Mouse (Mus musculus) left cerebral cortex, postnatal 25 days (tissue): ENCODE measurements around the gene Ints6l. TPM values are rescaled to one million over a fixed set of nuclear protein-coding genes. Genes with fewer than 3 reads are reported as not detected.

Experiments
- DNase-seq, 2 experiments: peaks; one replicate each; pipeline ENCODE4 v3.0.0; 2022; ENCODE audit warnings: low spot score in 2 of 2, mixed read lengths in 1 of 2
- intact Hi-C: fragments of 180-260 bp; cut with DNase I; formaldehyde crosslinking; loops from one replicate; pipeline ENCODE4 v1.15.1; 2025
- total RNA-seq, 2 experiments: library from RNA; stranded (reverse); gene quantifications; 2 replicates each; pipeline ENCODE4 v1.2.3; 2021

Gene Ints6l
- total RNA-seq, result 10 to 100 TPM; 27.6 to 30.0 TPM

DNA sequence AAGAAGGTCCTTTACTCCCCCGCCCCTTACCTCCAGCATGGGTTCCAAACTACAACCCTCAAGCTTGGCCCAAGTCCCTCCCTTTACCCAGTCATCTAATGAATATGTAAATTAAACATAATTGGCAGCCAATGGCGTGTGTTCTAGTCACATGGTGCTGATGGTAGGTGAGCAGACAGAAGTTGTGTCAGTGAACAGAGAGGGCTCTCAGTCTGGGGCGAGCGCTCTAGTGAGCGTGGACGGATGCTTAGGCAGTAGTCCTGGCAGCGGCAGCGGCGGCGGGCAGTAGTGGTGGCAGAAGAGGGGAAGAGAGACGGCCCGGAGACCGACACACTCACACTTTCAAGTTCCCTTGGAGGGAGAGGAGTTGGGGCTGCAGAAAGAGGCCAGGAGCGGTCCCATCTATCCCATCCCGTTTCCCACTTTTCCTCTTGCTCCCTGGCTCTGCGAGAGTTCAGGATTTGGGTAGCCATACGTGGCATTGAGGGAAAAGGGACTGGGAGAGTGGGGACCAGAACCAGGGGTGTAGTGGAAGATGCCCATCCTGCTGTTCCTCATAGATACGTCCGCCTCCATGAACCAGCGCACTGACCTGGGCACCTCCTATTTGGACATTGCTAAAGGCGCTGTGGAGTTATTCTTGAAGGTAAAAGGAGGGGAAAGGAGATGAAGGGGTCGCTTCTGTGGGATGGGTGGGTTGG, at the start of gene Ints6l:
Ints6l (plus strand) TSS at position 187 of the 701 bp plus-strand sequence.
- DNase-seq, result peak; percentile 77 to 90
- intact Hi-C loops, result loop anchor here (1.0 to 10.0 kb wide), 2 partner anchors 25 to 140 kb away; partner anchors contain the start of gene Mmgt1

DNA sequence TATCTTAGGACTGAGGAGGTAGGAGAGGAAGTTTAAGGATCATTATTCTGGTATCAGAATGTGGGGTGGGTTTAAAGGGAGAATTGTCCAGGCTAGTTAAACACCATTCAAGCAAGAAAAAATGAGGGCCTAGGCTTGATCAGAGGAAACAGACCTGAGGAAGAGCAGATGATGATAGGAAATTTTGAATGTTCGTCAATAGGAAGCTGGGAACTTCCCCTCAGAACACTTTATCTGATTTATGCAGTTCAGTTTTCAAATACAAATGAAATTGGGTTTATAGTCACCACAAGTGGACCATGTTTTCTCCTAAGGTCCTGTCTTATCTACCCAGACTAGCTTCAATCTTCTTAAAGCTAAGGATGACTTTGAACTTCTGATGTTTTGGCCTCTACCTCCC, 49.2 kb upstream of the Ints6l start:
- DNase-seq, result no peak
- intact Hi-C loops, result no loop called here

DNA sequence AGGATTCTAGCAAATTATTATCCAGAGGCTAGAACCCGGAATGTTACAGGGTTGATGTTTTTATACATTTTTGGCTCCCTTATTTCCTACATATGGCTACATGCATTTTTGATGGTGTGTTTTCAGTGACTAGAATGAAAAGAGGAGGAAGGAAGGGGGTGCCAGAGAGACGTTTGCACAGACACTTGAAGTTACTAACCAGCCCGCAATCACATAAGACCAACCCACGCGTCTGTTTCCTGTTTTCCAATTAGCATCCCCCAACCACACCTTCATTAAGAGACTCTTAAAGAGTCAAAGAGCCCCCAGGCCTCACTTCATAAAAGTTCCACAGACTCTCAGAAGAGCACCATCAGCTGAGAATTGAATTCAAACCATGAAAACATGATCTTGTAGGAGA, 48.5 kb upstream of the Ints6l start:
- intact Hi-C loops, result no loop called here
- no peak for DNase-seq

DNA sequence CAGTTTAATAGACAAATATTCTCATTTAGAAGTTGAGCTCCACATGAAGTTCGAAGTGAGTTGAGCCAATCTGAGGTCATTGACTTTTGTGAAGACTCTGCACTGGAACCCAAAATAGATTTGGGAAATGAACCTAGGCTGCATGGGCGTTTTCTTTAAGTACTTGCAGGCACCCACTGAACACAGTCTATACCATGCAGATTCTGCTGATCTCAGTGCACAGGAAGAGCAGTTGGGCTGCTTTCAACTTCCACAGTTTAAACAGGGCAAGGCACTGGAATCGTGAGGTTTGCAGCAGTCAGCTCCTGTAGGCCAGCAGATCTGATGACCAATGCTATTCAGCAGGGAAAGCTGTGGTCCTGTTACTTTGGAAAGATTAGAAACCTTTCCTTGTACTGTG, 38.4 kb upstream of the Ints6l start:
- DNase-seq, result no peak
- intact Hi-C loops, result no loop called here

DNA sequence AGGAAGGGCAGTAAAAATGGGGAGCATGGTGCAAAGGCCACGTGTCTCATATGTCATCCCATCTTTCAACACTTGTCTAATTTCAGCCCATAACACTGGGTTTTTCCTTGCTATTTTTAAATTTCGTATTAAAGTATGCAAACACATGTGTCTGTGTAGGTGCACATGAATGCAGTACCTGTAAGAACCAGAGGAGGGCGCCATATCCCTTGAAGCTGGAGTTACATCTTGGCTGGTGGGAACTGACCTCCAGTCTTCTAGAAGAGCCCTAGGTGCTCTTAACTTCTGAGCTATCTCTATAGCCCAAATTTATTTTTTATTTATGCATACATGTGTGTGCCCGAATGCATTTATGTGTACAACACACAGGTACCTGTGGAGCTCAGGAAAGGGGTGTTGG, 37.1 kb upstream of the Ints6l start:
- intact Hi-C loops, result no loop called here

DNA sequence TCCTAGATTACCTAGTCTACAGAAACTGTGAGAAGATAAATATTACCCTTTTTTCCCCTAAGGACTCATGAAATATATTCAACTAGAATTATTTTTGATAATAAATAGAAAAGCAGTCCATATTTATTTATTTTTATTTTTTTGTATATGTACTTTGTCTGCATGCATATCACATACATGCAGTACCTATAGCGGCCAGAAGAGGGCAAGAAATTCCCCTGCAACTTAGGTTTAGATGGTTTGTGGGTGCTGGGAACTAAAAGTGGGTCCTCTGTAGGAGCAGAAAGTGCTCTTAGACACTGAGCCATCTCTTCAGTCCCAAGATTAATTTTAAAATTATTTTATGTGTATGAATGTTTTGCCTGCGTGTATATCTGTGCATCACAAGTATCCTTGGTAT, 24.1 kb upstream of the Ints6l start:
- intact Hi-C loops, result no loop called here
- no peak for DNase-seq

More for the DNA sequence above, 37.1 kb upstream of the Ints6l start:
- no peak for DNase-seq

DNA sequence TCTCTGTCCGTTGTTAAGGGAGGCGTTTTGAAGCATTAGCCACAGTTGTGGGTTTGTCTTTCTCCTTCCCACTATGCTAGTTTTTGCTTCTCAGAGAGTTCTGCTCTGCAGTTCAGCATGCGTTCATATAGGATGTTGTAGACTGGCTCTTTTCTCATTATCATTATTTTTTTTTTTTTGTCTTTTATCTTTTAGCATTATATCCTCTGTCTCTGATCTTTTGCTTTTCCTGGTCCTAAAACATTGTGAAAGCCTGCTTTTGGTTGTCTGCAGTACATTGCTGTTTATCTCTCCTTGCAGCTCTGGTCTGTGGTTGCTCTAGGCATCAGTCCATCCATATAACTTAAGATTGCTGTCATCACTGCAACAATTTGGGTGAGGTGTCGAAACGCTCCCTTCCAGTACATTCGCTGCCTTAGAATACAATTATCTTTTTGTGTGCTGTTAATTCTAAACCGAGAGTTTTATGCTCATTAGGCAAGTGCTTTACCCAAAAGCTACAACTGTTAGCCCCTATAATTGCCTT, 18.8 kb upstream of the Ints6l start:
- intact Hi-C loops, result no loop called here

DNA sequence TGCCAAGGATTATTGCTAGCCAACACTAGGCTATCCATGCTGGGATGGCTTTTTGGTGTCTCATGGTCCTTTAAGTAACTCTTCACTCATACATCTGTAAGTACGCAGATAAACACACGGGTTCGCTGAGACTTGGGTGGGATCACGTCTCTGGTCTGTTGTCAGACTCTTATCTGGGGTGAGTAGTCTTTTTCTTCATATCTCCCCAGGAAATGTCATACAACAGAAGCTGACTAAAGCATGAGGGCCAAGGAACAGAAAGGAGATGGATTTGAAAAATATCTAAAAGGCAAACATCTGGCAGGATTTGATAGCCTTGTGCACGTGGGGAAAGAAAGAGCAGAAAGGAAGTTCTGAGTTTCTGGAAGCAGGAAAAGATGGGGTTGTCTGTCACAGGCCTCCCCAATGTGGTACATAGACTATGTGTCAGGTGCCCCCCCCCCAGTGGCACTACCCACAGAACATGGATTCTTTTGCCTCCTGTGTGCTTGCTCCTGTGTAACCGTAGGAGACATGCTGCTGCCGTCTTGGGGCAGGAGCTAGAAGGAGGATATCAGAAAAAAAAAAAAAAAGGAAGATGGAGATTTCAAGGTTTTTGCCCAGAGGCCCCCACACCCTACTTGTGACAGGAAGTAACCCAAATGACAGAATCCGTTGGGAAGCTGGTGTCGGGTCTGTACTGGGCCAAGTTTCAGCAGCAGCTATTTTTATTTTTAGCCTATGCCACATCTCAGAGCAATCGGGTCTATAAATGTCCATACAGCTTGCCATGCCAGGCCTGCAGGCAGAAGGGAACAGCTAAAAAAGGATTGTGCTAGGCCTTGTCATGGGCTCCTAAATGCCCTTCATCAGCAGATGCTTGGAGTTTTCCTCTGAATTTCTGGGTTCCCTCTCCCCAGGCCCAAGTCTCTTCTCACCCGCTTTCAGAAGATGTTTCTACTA, 7.9 kb upstream of the Ints6l start:
- intact Hi-C loops, result no loop called here
- peak in 1 of 2 experiments; percentile 11 for DNase-seq

More for the DNA sequence above, 18.8 kb upstream of the Ints6l start:
- peak in 1 of 2 experiments; percentile 15 for DNase-seq

DNA sequence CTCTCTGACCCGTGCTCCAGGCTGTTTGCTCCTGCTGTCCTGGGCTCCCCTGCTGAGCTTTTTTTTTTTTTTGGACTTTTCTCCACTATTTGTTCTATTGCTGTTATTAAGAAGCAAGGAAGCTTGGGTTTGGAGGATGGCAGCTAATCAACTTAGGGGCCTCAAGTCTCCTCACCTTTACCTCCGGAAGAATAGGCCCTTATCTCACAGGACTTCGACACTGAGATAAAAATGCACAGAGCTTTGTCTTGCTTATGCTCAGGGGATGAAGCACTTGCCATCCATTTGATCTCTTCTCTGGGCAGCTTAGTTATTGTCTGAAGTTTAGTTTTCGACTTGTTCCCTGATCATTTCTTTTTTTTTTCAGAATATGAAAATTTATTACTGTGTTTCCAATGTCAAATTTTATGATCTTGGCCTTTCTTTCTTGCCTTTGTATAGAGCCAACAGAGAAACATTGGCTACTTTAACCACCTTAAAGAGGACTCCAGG, 7.1 kb upstream of the Ints6l start, which contains the start of gene Gm2174:
Gm2174 (plus strand) TSS at position 442 of the 492 bp plus-strand sequence.
- intact Hi-C loops, result no loop called here
- no peak for DNase-seq

DNA sequence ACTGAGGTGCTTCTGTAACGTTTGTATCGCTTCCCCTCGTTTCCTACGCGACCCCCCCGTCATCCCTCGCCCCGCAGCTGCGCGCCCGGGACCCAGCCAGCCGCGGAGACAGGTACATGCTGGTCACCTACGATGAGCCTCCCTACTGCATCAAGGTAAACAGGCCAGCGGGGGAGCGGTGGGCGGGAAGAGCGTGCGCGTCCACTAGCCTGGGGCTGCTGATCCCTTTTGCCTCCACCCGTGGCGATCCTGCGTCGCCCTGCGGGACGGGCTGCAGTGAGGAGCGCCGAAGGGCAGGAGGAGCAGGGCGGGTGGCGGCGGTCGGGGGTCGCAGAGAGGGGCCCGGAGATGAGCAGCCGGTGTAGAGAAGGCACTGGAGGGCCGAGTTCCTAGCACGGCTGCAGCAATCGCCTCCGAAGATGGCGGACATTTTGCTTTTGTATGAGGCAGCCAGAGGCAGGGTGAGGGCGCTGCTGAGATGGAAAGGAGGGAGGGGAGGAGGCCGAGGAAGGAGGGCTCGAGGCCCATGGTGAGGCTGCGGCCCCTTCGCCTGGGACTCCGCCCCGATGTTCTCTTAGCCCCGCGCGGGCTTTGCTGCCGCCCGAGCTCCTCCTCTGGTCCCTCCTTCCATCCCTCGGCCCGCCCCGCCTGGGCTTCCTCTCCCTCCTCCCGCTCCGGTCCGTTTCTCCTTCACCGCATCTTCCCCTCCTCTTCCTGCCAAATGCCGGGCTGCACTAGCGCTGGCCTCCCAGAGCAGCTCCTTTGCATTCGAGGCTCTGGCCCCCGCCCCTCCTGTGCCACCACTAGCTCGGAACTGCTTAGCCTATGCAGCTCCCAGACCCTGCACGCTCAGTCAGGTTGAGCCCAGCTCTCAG, 952 bp downstream of the Ints6l start:
- peak; percentile 80 to 93 for DNase-seq
- intact Hi-C loops, result loop anchor here (1.0 to 10.0 kb wide), 2 partner anchors 25 to 139 kb away; partner anchors contain the start of gene Mmgt1

DNA sequence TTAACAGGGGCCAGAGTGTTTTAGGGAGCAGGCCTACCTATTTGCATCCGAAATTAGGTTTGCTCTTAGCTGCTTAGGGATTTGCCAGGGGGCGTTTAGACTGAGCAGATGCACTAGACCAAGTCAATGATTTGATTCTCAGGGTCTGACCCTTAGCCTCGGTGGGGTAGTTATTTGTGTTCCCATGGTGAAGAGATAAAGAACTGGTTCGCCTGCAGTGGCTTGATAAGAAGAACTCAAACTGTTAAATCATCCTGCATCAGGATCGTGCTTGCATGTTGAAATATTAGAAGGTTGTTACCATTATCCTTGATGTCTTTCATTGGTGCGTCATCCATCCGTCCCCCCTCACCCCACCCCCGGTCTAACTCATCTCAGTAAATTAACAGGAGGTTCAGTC, 1.7 kb downstream of the Ints6l start:
- intact Hi-C loops, result loop anchor here (10.0 kb wide), 1 partner anchor 138 kb away; the partner anchor contains the start of gene Mmgt1
- no peak for DNase-seq

DNA sequence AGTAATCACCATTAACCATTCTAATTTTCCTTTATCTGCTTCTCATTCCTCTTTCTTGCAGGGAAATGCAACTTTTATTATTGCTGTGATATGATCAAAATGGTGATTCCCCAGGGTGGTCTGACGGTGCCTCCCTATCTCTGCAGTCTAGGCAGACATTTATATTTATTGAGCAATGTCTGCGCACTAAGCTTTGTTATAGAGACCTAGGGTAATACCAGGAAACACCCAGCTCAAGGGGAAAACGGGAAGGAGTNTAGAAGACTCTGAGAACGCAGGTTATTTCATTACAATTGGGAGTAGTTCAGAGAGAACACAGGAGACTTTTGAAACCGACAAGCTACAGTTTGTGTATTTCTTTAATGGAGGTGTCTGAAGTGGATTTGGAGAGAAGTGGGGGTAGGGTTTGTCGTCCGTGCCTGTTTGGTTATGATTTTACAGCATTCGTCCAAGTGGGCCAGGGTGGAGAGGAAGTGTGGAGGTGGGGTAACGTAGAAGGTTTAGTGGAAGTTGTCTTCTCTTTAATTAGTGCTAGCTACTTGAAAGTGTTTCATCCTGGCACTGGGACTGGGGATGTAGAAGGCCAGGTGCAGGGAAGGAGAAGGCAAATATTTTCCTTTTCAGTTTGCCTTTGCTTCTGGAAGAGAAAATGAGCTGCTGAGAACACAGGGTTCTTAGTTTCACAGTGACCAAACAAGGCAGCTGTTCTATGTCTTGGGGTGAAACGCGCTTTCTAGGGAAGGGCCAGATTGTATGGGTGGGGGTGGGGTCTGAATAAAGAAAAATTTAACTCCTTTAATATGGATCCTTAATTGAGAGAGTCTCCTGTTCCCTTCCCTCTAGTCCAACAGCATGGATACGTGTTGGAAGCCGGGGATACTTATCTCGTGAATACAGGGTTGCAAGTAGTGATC, 7.6 kb downstream of the Ints6l start:
- DNase-seq, result no peak
- intact Hi-C loops, result no loop called here

DNA sequence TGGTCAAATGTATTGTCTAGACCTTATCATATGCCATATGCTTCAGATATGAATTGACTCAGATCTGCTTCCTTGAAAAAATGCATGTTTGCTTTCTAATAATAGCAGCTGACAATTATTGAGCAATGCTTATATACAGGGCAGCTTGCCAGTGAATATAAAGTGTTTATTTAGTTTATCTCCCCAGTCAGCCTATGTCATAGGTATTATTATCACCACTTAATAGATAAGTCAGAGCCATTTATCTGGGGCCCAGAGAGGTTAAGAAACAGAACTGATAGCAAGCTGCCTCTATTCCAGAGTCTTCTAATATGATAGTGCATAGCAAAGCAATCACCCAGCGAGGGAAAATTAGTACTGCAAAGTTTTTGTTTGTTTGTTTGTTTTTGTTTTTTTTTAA, 10.2 kb downstream of the Ints6l start:
- intact Hi-C loops, result no loop called here
- DNase-seq, result no peak

DNA sequence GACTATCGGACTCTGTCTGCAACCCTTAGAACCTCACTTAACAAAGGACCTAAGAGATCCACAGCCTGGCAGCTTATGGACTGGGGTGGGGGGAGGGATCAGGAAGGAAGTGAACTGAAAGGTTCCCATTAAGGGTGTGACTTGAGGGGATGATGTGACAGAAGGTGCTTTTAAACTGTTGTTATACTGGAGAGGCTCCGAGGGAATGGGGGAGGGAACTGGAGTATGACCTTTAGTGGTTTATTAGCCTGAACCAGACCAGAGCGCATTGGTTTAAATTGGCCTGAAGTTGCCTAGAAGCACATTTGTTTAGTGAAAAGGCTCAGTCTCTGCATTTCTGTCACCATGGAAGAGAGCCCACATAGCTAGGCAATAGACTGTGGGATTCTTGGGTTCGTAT, 13.0 kb downstream of the Ints6l start:
- intact Hi-C loops, result no loop called here
- DNase-seq, result no peak

DNA sequence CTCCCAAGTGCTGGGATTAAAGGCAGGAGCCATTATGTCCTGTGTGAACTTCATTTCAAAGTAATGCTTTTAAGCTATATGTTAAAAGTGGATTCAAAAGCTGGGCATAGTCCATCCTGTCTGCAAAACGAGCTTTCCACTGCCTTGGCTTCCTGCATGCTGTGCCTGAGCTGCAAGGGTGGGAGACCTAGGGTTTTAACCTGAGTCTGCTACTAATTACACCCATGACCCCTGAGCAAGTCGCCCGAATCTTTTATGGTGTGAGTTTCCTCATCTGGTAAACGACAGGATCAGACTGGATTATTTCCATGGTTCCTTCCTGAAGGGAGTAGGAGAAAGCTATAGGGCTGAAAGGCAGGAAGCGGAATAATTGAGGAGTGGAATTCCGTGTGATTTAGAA, 13.8 kb downstream of the Ints6l start:
- no peak for DNase-seq
- intact Hi-C loops, result no loop called here

DNA sequence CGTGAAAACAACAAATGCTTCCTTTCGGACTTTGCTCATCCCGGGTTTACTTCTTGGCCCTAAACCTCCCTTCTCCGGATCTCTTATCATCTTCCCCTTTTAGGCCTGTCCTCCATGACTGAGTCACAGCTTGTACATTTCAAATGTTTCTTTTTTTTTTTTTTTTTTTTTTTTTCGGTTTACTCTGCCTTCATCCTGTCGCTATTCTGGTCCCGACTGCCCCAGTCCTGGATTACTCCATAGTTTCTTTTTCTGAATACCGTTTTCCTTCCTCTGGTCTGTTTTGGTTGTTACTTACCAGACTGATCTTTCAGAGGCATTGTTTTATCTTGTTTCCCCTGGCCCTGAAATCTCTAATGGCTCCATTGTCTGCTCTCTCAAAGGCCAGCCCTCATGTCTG, 19.4 kb downstream of the Ints6l start:
- DNase-seq, result no peak
- intact Hi-C loops, result no loop called here

DNA sequence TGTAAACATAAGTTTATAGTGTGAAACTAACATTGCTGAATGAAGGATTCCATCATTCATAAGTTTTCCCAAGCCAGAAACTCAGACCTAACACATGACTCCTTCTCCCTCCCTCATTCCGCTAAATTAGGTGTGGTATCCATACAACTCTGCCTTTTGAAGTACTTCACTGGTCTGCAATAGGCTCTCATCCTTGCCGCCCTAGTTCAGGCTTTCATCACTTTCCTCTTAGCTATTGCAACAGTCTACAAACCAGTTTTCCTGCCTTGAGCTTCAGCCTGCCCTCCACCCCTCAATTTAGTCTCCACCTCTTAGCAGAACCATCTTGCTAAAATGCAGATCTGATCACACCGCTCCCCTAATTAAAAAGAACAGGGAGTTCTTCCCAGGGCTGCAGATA, 22.9 kb downstream of the Ints6l start:
- intact Hi-C loops, result no loop called here

DNA sequence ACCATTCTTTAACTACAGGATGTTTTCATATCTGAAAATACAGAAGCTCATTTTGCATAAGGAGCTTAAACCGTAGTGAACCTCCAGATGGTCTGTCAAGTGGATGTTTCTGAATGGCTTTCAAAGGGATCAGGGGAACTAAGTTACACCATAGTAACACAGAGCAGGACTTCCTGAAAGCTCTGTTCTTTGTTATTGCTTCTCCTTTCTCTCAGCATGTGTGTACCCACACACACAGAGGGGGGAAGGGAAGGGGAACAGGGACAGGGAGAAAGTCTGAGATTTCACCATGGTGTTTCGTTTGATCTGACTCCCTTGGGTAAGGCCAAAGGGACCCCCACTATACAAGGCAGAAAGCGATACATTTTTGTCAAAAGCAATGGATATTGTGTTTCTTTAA, 27.2 kb downstream of the Ints6l start:
- no peak for DNase-seq
- intact Hi-C loops, result no loop called here

More for the DNA sequence above, 22.9 kb downstream of the Ints6l start:
- no peak for DNase-seq
